Mouse (Mus musculus) forebrain, embryonic 13.5 days (tissue): ENCODE results near the gene Lamc1. TPM values are rescaled to one million over a fixed set of nuclear protein-coding genes. Genes with fewer than 3 reads are reported as not detected.

Experiments
- ATAC-seq: fragments of 200-750 bp; cut with Nextera tagmentation; 2 replicates; pipeline ENCODE4 v1.8.0; 2017
- H3K27ac ChIP-seq: fragments of 300-500 bp; sonication (generic); 2 replicates; pipeline ENCODE4 v1.5.1; 2015; ENCODE audit warnings: inconsistent platforms, mild to moderate bottlenecking, moderate library complexity
- H3K27me3 ChIP-seq: fragments of 300-500 bp; sonication (generic); 2 replicates; pipeline ENCODE4 v1.6.1; 2015; ENCODE audit warnings: mild to moderate bottlenecking, inconsistent platforms
- H3K36me3 ChIP-seq: fragments of 300-500 bp; sonication (generic); 2 replicates; pipeline ENCODE4 v1.6.1; 2015; ENCODE audit warnings: mild to moderate bottlenecking, inconsistent platforms; ENCODE audit not compliant: poor library complexity, severe bottlenecking
- H3K4me1 ChIP-seq: fragments of 300-500 bp; sonication (generic); 2 replicates; pipeline ENCODE4 v1.6.1; 2015; ENCODE audit warnings: inconsistent platforms
- H3K4me2 ChIP-seq: fragments of 300-500 bp; sonication (generic); 2 replicates; pipeline ENCODE4 v1.6.1; 2015; ENCODE audit warnings: inconsistent platforms, mild to moderate bottlenecking, moderate library complexity
- H3K4me3 ChIP-seq: fragments of 300-500 bp; sonication (generic); 2 replicates; pipeline ENCODE4 v1.5.1; 2015; ENCODE audit warnings: mild to moderate bottlenecking, inconsistent platforms
- H3K9ac ChIP-seq: fragments of 300-500 bp; sonication (generic); 2 replicates; pipeline ENCODE4 v1.6.1; 2015; ENCODE audit warnings: mild to moderate bottlenecking, inconsistent platforms
- H3K9me3 ChIP-seq: fragments of 300-500 bp; sonication (generic); replicated peaks from 2 replicates; pipeline ENCODE4 v1.6.1; 2016; ENCODE audit warnings: inconsistent platforms
- WGBS: fragments of 180-500 bp; shearing (Covaris S2); methylation state at CpG from one replicate; pipeline ENCODE4 v1.1.7; 2015; 5-methylcytosine and 5-hydroxymethylcytosine counted together
- polyA plus RNA-seq: library from polyadenylated mRNA; unstranded; fragments of >200 nt; fragmentation: Nextera tagmentation; extraction: Ambion mirVana; gene quantifications from 2 replicates; pipeline ENCODE4 v1.2.1, GENCODE M21; 2015

Gene Lamc1
- polyA plus RNA-seq, 1 experiment from 2014 or later = 11.8 TPM

DNA sequence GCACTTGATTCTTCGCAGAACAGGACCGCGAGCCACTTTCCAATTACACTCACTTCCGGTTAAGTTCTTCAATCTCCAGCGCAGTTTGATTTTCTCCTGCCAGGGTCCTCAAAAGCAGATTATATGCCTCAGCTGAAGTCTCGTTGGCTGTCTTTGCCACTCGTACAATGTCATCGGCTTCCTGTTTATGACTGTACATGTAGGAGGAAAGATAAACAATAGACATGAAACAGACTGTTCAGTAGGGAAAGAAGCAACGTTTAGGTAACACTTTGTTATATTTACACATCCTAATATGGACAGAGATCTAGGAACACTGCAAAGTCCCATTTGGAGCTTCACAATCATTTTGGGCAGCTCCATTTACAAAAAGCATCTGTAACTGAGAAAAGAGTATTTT lies 100.9 kb downstream of the Lamc1 start:
- H3K9me3 ChIP-seq = no peaks in the 10 kb centered on the region
- WGBS = 91% methylated on average over 9 of the region's 9 CpGs
- no peak overlapping the region for H3K4me2 ChIP-seq
- H3K4me1 ChIP-seq = no peaks in the 10 kb centered on the region
- no peak overlapping the region for H3K4me3 ChIP-seq
- ATAC-seq = no peak
- peaks cover 58% of the 10 kb centered on the region for H3K36me3 ChIP-seq
- no peak overlapping the region for H3K9ac ChIP-seq
- no peak overlapping the region for H3K27ac ChIP-seq
- H3K27me3 ChIP-seq = no peaks in the 10 kb centered on the region

GRCm38 (mm10) chr1:153227916-153228315 lies 104.7 kb downstream of the Lamc1 start:
- no peak for ATAC-seq
- H3K4me3 ChIP-seq = no peak overlapping the region
- H3K27ac ChIP-seq = no peak overlapping the region
- no peak overlapping the region for H3K4me2 ChIP-seq
- H3K27me3 ChIP-seq = no peaks in the 10 kb centered on the region
- 70% methylated on average over 4 of the region's 4 CpGs for WGBS
- no peak overlapping the region for H3K9ac ChIP-seq
- no peaks in the 10 kb centered on the region for H3K9me3 ChIP-seq
- H3K36me3 ChIP-seq = peaks cover 64% of the 10 kb centered on the region
- no peaks in the 10 kb centered on the region for H3K4me1 ChIP-seq

- Histone ChIP-seq H3K36me3 (peaks cover 71% of the 10 kb centered on the region), H3K9ac (no peak overlapping the region), H3K4me2 (no peak overlapping the region), H3K4me1 (no peaks in the 10 kb centered on the region), H3K27ac (no peak overlapping the region), H3K9me3 (no peaks in the 10 kb centered on the region), H3K4me3 (no peak overlapping the region), H3K27me3 (no peaks in the 10 kb centered on the region)
- WGBS = 91% methylated on average over 8 of the region's 8 CpGs
- ATAC-seq = no peak
These were observed 105.5 kb downstream of the Lamc1 start for GRCm38 (mm10) chr1:153227096-153227495.

DNA sequence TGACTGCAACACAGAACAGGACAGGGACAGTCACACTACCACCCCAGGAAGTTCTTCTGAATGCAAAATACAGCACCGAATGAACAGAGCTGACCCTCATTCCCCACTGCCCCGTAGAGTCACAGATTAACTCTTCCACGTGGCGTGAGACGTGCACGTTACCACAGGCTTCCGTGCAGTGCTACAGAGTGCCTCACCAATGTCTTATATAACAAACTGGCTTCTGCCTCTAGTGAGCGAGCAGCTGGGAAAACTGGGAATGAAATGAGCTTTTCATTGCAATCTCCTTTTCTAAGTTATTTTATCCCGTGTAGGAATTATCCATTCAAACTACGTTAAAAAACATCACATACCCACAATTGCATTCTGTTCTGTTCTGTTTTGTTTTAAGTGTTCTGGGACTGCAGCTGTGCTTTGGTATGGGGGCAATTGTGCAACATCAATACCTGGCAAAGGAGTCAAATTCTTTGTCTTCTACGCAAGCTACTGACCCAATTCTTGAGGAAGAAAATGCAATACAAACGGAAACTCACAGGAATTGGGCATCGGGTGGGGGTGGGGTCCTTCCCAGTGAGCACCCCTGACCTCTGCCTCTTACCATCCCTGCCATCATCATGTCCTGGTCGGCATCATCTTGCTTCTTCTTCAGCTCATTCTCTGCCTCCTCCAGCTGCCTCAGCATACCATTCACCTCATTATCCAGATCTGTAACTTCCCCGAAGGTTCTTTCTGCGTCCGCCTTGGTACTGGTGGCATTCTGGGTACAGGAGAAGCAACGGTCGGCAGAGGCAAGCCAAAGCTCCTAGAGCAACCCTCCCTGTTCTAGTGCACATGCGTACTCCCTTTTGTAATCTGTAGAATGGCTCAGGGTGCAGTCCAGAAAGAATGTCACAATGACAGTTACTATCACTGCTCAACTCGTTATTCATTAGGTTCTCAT lies 106.5 kb downstream of the Lamc1 start:
- Histone ChIP-seq H3K4me1 (no peaks in the 10 kb centered on the region), H3K27ac (no peak overlapping the region), H3K4me3 (no peak overlapping the region), H3K4me2 (no peak overlapping the region), H3K9me3 (no peaks in the 10 kb centered on the region), H3K36me3 (peaks cover 74% of the 10 kb centered on the region), H3K9ac (no peak overlapping the region), H3K27me3 (no peaks in the 10 kb centered on the region)
- ATAC-seq = no peak
- WGBS = 88% methylated on average over 21 of the region's 21 CpGs

DNA sequence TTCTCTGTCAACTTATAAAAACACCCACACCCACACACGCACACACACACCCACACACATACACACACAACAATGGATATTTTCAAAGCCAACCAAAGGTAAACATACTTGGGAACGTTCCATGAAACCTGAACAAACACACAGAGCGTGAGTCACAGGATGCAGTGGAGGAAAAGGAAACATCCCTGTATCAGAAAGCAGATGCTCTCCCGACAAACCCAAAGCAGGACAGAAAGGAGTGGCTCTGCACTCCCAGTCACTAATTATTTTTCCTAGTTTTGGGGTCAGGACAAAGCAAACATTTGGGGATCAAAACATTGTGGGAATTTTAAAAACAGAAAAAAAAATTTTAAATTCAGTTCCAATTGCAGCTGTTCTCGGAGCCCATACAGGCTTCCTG lies 108.3 kb downstream of the Lamc1 start:
- no peaks in the 10 kb centered on the region for H3K9me3 ChIP-seq
- peaks cover under 1% of the 10 kb centered on the region; the same call in 1 of the 2 replicates for H3K4me1 ChIP-seq
- H3K27me3 ChIP-seq = no peaks in the 10 kb centered on the region
- H3K9ac ChIP-seq = no peak overlapping the region
- no peak overlapping the region for H3K27ac ChIP-seq
- H3K4me3 ChIP-seq = no peak overlapping the region
- no peak overlapping the region for H3K4me2 ChIP-seq
- peaks cover 67% of the 10 kb centered on the region for H3K36me3 ChIP-seq
- 91% methylated on average over 5 of the region's 5 CpGs for WGBS
- no peak for ATAC-seq

GRCm38 (mm10) chr1:153219376-153219775 lies 113.2 kb downstream of the Lamc1 start:
- 0 out of 2 replicates have a peak, but pooled peaks have one; percentile 38 for ATAC-seq
- WGBS = 44% methylated on average over 9 of the region's 9 CpGs

GRCm38 (mm10) chr1:153216516-153216915 lies 116.1 kb downstream of the Lamc1 start:
- peaks cover 18% of the 10 kb centered on the region for H3K36me3 ChIP-seq
- H3K9me3 ChIP-seq = no peaks in the 10 kb centered on the region
- H3K27me3 ChIP-seq = no peaks in the 10 kb centered on the region
- 83% methylated on average over 4 of the region's 4 CpGs for WGBS
- no peak overlapping the region for H3K4me2 ChIP-seq
- peaks cover 3% of the 10 kb centered on the region; the same call in 1 of the 2 replicates for H3K4me1 ChIP-seq
- no peak overlapping the region for H3K9ac ChIP-seq
- H3K4me3 ChIP-seq = no peak overlapping the region
- H3K27ac ChIP-seq = no peak overlapping the region
- ATAC-seq = no peak

More at GRCm38 (mm10) chr1:153219376-153219775, 113.2 kb downstream of the Lamc1 start:
- H3K27ac ChIP-seq = no peak overlapping the region
- no peak overlapping the region for H3K4me2 ChIP-seq
- no peaks in the 10 kb centered on the region for H3K27me3 ChIP-seq
- no peaks in the 10 kb centered on the region for H3K9me3 ChIP-seq
- H3K9ac ChIP-seq = no peak overlapping the region
- H3K4me3 ChIP-seq = no peak overlapping the region
- H3K36me3 ChIP-seq = peaks cover 39% of the 10 kb centered on the region
- H3K4me1 ChIP-seq = peaks cover 3% of the 10 kb centered on the region; the same call in 1 of the 2 replicates

- no peak overlapping the region for H3K4me2 ChIP-seq
- 79% methylated on average over 5 of the region's 5 CpGs for WGBS
- H3K9me3 ChIP-seq = no peaks in the 10 kb centered on the region
- H3K27ac ChIP-seq = no peak overlapping the region
- peaks cover 3% of the 10 kb centered on the region; the same call in 1 of the 2 replicates for H3K4me1 ChIP-seq
- H3K4me3 ChIP-seq = no peak overlapping the region
- no peak for ATAC-seq
- no peaks in the 10 kb centered on the region for H3K27me3 ChIP-seq
- H3K9ac ChIP-seq = no peak overlapping the region
- H3K36me3 ChIP-seq = peaks cover 10% of the 10 kb centered on the region
These were observed 116.9 kb downstream of the Lamc1 start for GRCm38 (mm10) chr1:153215676-153216075.

DNA sequence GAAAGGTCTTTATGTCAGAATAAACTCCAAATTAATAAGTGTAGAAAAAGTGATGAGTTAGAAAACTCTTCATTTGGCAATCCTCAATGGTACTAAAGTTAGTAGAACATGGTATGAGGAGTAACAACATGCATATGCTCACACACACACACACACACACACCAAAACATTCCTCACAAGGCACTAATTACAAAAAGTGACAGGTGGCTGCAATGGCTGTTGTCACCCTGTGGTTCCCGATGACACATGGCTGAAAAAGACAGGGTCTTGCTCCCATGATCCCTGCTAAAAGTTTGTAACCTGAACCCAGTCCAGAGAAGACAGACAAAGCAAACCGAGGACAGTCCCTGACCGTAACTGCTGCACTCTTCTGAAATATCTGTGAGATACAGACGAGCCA lies 121.6 kb downstream of the Lamc1 start:
- Histone ChIP-seq H3K4me3 (no peak overlapping the region), H3K4me1 (no peaks in the 10 kb centered on the region), H3K36me3 (no peaks in the 10 kb centered on the region), H3K9me3 (no peaks in the 10 kb centered on the region), H3K9ac (no peak overlapping the region), H3K4me2 (no peak overlapping the region), H3K27ac (no peak overlapping the region), H3K27me3 (no peaks in the 10 kb centered on the region)
- no peak for ATAC-seq
- WGBS = 57% methylated on average over 4 of the region's 4 CpGs

GRCm38 (mm10) chr1:153210198-153210597 lies 122.4 kb downstream of the Lamc1 start:
- H3K4me1 ChIP-seq = no peaks in the 10 kb centered on the region
- no peak overlapping the region for H3K27ac ChIP-seq
- WGBS = 89% methylated on average over 2 of the region's 2 CpGs
- H3K9me3 ChIP-seq = no peaks in the 10 kb centered on the region
- H3K36me3 ChIP-seq = no peaks in the 10 kb centered on the region
- H3K27me3 ChIP-seq = no peaks in the 10 kb centered on the region
- H3K9ac ChIP-seq = no peak overlapping the region
- H3K4me2 ChIP-seq = no peak overlapping the region
- ATAC-seq = no peak
- no peak overlapping the region for H3K4me3 ChIP-seq

DNA sequence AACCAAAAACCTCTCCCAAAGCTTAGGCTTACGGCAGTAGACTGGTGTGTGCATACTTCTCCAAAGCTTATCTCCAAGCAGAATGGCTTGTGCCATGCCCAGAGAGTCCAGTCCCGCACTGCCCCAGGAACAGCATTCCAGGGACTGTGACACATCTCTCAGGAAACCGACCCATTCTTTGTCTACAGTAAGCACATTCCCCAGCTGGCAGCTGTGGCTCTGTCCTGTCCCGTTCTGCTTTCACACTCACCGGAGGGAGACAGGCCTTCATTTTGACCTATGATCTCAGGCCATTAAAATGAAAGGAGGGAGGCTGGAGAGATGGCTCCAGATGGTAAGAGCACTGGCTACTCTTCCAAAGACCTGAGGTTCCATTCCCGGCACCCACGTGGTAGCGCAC lies 130.4 kb downstream of the Lamc1 start:
- ATAC-seq = peak; percentile 38; the same call in 1 of the 2 replicates

GRCm38 (mm10) chr1:153201448-153201847 lies 131.1 kb downstream of the Lamc1 start:
- Histone ChIP-seq H3K27me3 (no peaks in the 10 kb centered on the region), H3K4me3 (no peak overlapping the region), H3K27ac (no peak overlapping the region), H3K9me3 (no peaks in the 10 kb centered on the region), H3K36me3 (no peaks in the 10 kb centered on the region), H3K9ac (no peak overlapping the region), H3K4me1 (peaks cover 19% of the 10 kb centered on the region), H3K4me2 (no peak overlapping the region)
- ATAC-seq = no peak
- 52% methylated on average over 14 of the region's 14 CpGs for WGBS

More for the DNA sequence above, 130.4 kb downstream of the Lamc1 start:
- Histone ChIP-seq H3K36me3 (no peaks in the 10 kb centered on the region), H3K4me3 (no peak overlapping the region), H3K27me3 (no peaks in the 10 kb centered on the region), H3K9me3 (no peaks in the 10 kb centered on the region), H3K4me2 (no peak overlapping the region), H3K27ac (no peak overlapping the region), H3K4me1 (peaks cover 19% of the 10 kb centered on the region), H3K9ac (no peak overlapping the region)
- WGBS = 43% methylated on average over 8 of the region's 8 CpGs
